Mouse (Mus musculus) CH12.LX (cell line): ENCODE measurements around the gene Ncoa3. TPM values are rescaled to one million over a fixed set of nuclear protein-coding genes. Genes with fewer than 3 reads are reported as not detected.

ENCODE experiments used
- DNase-seq: peaks from one replicate; pipeline ENCODE4 v3.0.0-alpha.2; 2013; ENCODE audit errors: extremely low read depth
- H3K27ac ChIP-seq: 2 replicates; pipeline ENCODE4 v1.5.1; 2012; ENCODE audit warnings: low read depth, mild to moderate bottlenecking, control low read depth, moderate library complexity; ENCODE audit not compliant: insufficient read depth
- H3K27me3 ChIP-seq: replicated peaks from 2 replicates; pipeline ENCODE3; 2012; ENCODE audit warnings: inconsistent platforms
- H3K36me3 ChIP-seq, 2 experiments: replicated peaks in 1 of 2; 2 replicates each; pipeline versions ENCODE3 to v1.6.1; 2012; ENCODE audit warnings: inconsistent platforms in 1 of 2, low read length in 1 of 2, mild to moderate bottlenecking in 1 of 2, mixed read lengths in 1 of 2, moderate library complexity in 1 of 2; ENCODE audit not compliant: control insufficient read depth in 1 of 2, insufficient read depth in 1 of 2
- H3K4me1 ChIP-seq, 2 experiments: 2 replicates each; pipeline ENCODE4 v1.6.1; 2012; ENCODE audit warnings: inconsistent platforms in 1 of 2, moderate library complexity in 1 of 2; ENCODE audit not compliant: insufficient read depth in 2 of 2, control insufficient read depth in 1 of 2
- H3K4me2 ChIP-seq: 2 replicates; pipeline ENCODE4 v1.6.1; 2012; ENCODE audit warnings: low read depth, mild to moderate bottlenecking, control low read depth; ENCODE audit not compliant: poor library complexity, insufficient read depth, severe bottlenecking
- H3K4me3 ChIP-seq, 3 experiments: fragments of 150-350 bp in 1 of 3; sonication (generic) in 1 of 3; replicated peaks in 1 of 3; 2 replicates each; pipeline versions ENCODE3 to v1.5.1; 2011 to 2012; ENCODE audit warnings: low read depth in 2 of 3, low read length in 2 of 3, mild to moderate bottlenecking in 2 of 3, moderate library complexity in 2 of 3, control low read depth in 1 of 3, improper control_type of control experiment in 1 of 3, inconsistent platforms in 1 of 3, mixed read lengths in 1 of 3; ENCODE audit not compliant: poor library complexity in 1 of 3
- H3K79me2 ChIP-seq: replicated peaks from 2 replicates; pipeline ENCODE4 v1.6.1; 2012; ENCODE audit warnings: mild to moderate bottlenecking, moderate library complexity; ENCODE audit not compliant: control insufficient read depth, poor library complexity, insufficient read depth, severe bottlenecking; ENCODE audit errors: extremely low read depth
- H3K9ac ChIP-seq: 2 replicates; pipeline ENCODE4 v1.6.1; 2012; ENCODE audit warnings: low read depth, mild to moderate bottlenecking, control low read depth, moderate library complexity; ENCODE audit not compliant: insufficient read depth
- H3K9me3 ChIP-seq: replicated peaks from 2 replicates; pipeline ENCODE3; 2012; ENCODE audit warnings: low read length, inconsistent platforms, mixed read lengths
- CTCF ChIP-seq, 2 experiments: IDR thresholded peaks in 1 of 2; conservative IDR thresholded peaks in 1 of 2; 2 replicates each; pipeline ENCODE4 v1.5.1; 2011 to 2012; ENCODE audit warnings: low read depth in 2 of 2, low read length in 2 of 2, improper control_type of control experiment in 1 of 2, inconsistent platforms in 1 of 2, mild to moderate bottlenecking in 1 of 2, moderate library complexity in 1 of 2
- EP300 ChIP-seq: IDR thresholded peaks from 2 replicates; pipeline ENCODE4 v1.6.1; 2011; ENCODE audit warnings: low read length, improper control_type of control experiment
- ETS1 ChIP-seq: conservative IDR thresholded peaks from 2 replicates; pipeline ENCODE4 v1.6.1; 2012; ENCODE audit warnings: low read depth, mild to moderate bottlenecking, inconsistent platforms, low read length, improper control_type of control experiment, moderate library complexity
- HCFC1 ChIP-seq: IDR thresholded peaks from 2 replicates; pipeline ENCODE4 v1.6.1; 2012; ENCODE audit warnings: low read depth, mild to moderate bottlenecking, inconsistent platforms, low read length, improper control_type of control experiment
- KAT2A ChIP-seq: IDR thresholded peaks from 2 replicates; pipeline ENCODE4 v1.6.1; 2012; ENCODE audit warnings: low read length, improper control_type of control experiment, inconsistent platforms; ENCODE audit not compliant: insufficient replicate concordance
- MAZ ChIP-seq: IDR thresholded peaks from 2 replicates; pipeline ENCODE4 v1.6.1; 2012; ENCODE audit warnings: low read depth, mild to moderate bottlenecking, inconsistent platforms, low read length, improper control_type of control experiment, moderate library complexity
- NELFE ChIP-seq: IDR thresholded peaks from 2 replicates; pipeline ENCODE4 v1.6.1; 2011; ENCODE audit warnings: low read depth, low read length, improper control_type of control experiment
- SIN3A ChIP-seq: IDR thresholded peaks from 2 replicates; pipeline ENCODE4 v1.6.1; 2012; ENCODE audit warnings: low read length, improper control_type of control experiment, inconsistent platforms
- USF2 ChIP-seq: conservative IDR thresholded peaks from 2 replicates; pipeline ENCODE4 v1.6.1; 2011; ENCODE audit warnings: low read depth, low read length, improper control_type of control experiment
- ZKSCAN1 ChIP-seq: IDR thresholded peaks from 2 replicates; pipeline ENCODE4 v1.6.1; 2012; ENCODE audit warnings: low read depth, inconsistent platforms, low read length, improper control_type of control experiment, borderline replicate concordance
- dilution Hi-C: fragments of 300-500 bp; cut with MboI; formaldehyde crosslinking; loops from 2 replicates; pipeline ENCODE4 v1.14.3; 2020; ENCODE audit warnings: low sequenced_read_pairs; ENCODE audit not compliant: extremely low pct_unique_long_range_greater_than_20kb, extremely low pct_ligation_motif_present
- in situ Hi-C: fragments of 300-500 bp; cut with MboI; formaldehyde crosslinking; loops from 3 replicates; pipeline ENCODE4 v1.14.3; 2019; ENCODE audit warnings: low sequenced_read_pairs, low pct_ligation_motif_present, low pct_unique_long_range_greater_than_20kb, mixed read lengths
- polyA plus RNA-seq: library from polyadenylated mRNA; unstranded; fragments of >175 nt; gene quantifications from 2 replicates; pipeline ENCODE4 v1.2.1, GENCODE M21; 2012; ENCODE audit warnings: low read depth; ENCODE audit not compliant: insufficient read length
- total RNA-seq, 2 experiments: library from RNA; depleted of rRNA; stranded (reverse); fragments of 300-350 nt in 1 of 2; fragments of >200 nt in 1 of 2; gene quantifications; 2 replicates each; pipeline ENCODE4 v1.2.3; 2012 to 2014

Gene Ncoa3
- total and polyA plus RNA-seq, 3 experiments: 13.4 to 21.9 (median 17.1) TPM

GRCm38 (mm10) chr2:166122781-166123180 lies 130.3 kb downstream of the Ncoa3 start:
- H3K4me3 ChIP-seq: no peak overlapping the region

More at GRCm38 (mm10) chr2:166122781-166123180, 130.3 kb downstream of the Ncoa3 start:
- Histone ChIP-seq H3K27me3 (peaks cover 47% of the 10 kb centered on the region), H3K4me1 (peaks cover 0 to 8% of the 10 kb centered on the region in 2 experiments; a peak in 2 of 4 replicates), H3K4me2 (no peak overlapping the region), H3K79me2 (no peaks in the 10 kb centered on the region), H3K9ac (no peak overlapping the region), H3K36me3 (no peaks in the 10 kb centered on the region), H3K9me3 (no peaks in the 10 kb centered on the region), H3K27ac (no peak overlapping the region)
- DNase-seq: no peak
- TF ChIP-seq ZKSCAN1 (no peak), MAZ (no peak), CTCF (conservative IDR thresholded peaks at IDR 0.05 in 1 of 2, IDR thresholded peaks at IDR 0.05 in 1 of 2; ENCODE audit: low read depth in 2 of 2, low read length in 2 of 2) (no peak), ETS1 (no peak), SIN3A (no peak), KAT2A (no peak), NELFE (no peak), USF2 (no peak), HCFC1 (no peak), EP300 (no peak)
- dilution Hi-C loops (no loop called here), in situ Hi-C loops (no loop called here)

Other genes starting within 250 kb of the Ncoa3 start
- 34.0 and 35.1 TPM in 2 replicates for gene Zmynd8, start 93.6 kb upstream of the Ncoa3 start, total RNA-seq (2012; rRNA removed)
- gene Zmynd8, start 93.6 kb upstream of the Ncoa3 start, total RNA-seq (2014; rRNA removed): 29.5 and 33.6 TPM in 2 replicates
- gene Zmynd8, start 93.6 kb upstream of the Ncoa3 start, polyA plus RNA-seq: 76.1 and 84.5 TPM in 2 replicates
- gene Sulf2, start 163.0 kb downstream of the Ncoa3 start, total RNA-seq (2012; rRNA removed): not detected in 2 replicates
- not detected in 2 replicates for gene Sulf2, start 163.0 kb downstream of the Ncoa3 start, total RNA-seq (2014; rRNA removed)
- not detected in 2 replicates for gene Sulf2, start 163.0 kb downstream of the Ncoa3 start, polyA plus RNA-seq